Mouse (Mus musculus) thymus, postnatal 14 days (tissue): ENCODE results near the gene Mboat7.
A peak's percentile ranks its signal among the peaks of the same experiment; 100 is the strongest.
"Not testable (repeated sequence)": the region's sequence is repeated elsewhere in the genome, so short reads cannot be mapped to it uniquely, and the experiment has no call there.

Experiments
- DNase-seq: peaks from one replicate; pipeline ENCODE4 v3.0.0; 2021

Gene Mboat7

DNA sequence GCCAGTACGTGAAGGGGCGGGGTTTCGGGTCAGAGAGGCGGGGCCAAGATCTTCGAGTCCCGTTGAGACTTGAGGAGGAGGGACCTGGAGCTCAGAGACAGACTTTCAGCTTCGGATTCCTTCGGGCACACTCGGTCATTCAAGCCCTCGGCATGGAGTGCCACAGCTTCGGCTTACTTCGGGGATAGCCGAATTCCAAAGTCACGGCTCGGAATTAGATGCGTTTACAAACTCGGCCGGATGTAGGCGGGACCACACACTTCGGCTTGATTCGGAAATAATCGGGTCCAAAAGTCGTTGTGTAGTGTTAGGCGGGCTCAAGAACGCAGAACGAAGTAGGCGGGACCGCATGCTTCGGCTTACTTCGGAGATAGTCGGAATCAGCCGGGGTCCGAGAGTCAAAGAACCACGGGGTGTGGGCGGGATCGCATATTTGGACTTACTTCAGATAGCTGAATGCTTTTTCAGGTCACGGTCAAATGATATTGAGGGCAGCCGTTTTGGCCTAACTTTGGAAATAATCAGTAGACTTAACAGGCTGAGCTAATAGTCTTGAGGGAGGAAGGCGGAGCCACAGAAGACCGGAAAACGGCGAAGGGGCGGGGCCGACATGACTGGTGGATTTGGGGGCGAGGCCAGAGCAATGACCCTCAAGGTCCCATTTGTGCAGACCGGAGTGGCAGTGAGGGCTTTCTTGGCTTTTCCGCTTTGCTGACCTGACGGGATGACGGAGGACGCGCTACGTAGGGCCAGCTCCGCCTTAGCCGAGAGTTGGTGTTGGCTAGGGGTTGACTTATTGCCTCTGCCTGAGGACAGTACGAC lies at the start of gene Mboat7:
Gene Mboat7 (minus strand): TSS at position 537 of the 822 bp plus-strand sequence.
- peak; percentile 99 for DNase-seq

DNA sequence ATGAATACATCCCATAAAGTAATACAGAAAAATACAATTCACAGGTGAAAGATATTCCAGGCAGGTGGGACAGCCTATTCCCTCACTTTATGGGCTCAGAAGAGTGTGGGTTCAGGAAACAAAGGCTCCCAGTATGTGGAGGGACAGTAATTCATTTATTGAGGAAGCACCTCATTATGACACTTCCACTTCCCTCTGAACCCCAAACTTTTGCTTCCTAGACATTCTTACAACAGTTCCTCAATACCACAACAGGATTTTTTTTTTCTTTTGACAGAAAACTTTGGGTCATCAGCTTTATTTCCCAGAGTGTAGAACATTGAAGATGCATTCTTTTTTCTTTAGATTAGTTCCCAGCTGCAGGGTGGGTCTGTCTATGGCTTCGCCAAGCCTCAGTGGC lies 39.4 kb upstream of the Mboat7 start:
- not testable (repeated sequence) for DNase-seq

DNA sequence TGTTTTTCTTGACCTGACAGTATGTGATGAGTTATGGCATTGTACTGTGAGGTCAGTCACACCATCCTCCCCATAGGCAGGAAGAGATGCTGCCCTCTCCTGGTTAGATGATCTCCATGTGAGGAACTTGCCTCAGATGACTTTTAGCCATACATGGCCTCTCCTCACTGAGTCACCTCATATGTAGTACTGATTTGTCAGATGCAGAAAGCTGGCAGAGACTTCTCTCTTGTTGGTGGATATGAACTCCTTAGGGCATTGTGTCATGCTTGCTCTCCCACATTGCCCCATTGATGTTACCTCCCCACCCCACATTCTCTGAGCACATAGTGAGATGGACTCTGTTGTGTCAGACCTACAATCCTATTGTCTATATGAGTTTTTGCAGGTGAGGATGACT lies 32.1 kb upstream of the Mboat7 start:
- DNase-seq, result not testable (repeated sequence)

DNA sequence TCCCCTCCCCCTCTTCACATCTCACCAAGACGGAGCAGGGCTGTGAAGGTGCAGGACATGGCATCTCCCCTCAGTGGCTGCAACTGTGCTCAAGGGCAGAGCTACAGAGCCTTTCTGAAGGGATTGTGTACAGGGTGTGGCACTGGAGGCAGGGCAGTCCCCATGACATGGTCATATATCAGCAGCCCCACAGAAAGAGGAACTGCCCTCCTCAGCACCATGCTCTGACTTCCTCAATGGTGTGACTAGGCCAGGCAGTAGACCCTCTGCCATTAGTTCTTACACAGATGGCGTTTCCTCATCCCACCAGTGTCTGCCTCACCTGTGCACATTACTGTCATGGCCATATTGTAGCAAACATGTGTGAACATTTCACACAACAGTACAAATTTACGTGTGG lies 26.9 kb upstream of the Mboat7 start, which contains the start of gene Pirb:
Gene Pirb (minus strand): TSS at position 124 of the 400 bp plus-strand sequence.
- peak; percentile 0 for DNase-seq

- no peak for DNase-seq
Observed at GRCm38 (mm10) chr7:3715249-3715648, 21.9 kb upstream of the Mboat7 start.

GRCm38 (mm10) chr7:3712264-3712942 lies 19.1 kb upstream of the Mboat7 start:
- DNase-seq, result no peak

- DNase-seq, result no peak
Observed at GRCm38 (mm10) chr7:3709000-3709399, 15.7 kb upstream of the Mboat7 start.

DNA sequence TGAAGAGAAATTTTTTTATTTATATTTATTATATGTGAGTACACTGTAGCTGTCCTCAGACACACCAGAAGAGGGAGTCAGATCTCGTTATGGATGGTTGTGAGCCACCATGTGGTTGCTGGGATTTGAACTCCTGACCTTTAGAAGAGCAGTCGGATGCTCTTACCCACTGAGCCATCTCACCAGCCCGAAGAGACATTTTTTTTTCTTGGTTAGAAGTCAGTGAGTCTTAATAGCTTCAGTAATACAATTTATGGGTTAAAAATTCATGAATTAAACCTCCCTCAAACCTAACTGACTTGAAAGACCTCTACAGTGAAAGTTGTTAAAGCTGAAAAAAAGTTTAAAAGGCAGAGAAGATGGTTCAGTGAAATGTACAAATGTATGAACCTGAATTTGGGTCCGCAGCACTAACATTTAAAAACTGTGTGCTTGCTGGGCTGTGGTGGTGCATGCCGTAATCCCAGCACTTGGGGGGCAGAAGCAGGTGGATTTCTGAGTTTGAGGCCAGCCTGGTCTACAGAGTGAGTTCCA lies 15.2 kb upstream of the Mboat7 start:
- DNase-seq, result not testable (repeated sequence)

GRCm38 (mm10) chr7:3707568-3708413 lies 14.5 kb upstream of the Mboat7 start:
- no peak for DNase-seq

- no peak for DNase-seq
Observed at GRCm38 (mm10) chr7:3707027-3707426, 13.7 kb upstream of the Mboat7 start.

DNA sequence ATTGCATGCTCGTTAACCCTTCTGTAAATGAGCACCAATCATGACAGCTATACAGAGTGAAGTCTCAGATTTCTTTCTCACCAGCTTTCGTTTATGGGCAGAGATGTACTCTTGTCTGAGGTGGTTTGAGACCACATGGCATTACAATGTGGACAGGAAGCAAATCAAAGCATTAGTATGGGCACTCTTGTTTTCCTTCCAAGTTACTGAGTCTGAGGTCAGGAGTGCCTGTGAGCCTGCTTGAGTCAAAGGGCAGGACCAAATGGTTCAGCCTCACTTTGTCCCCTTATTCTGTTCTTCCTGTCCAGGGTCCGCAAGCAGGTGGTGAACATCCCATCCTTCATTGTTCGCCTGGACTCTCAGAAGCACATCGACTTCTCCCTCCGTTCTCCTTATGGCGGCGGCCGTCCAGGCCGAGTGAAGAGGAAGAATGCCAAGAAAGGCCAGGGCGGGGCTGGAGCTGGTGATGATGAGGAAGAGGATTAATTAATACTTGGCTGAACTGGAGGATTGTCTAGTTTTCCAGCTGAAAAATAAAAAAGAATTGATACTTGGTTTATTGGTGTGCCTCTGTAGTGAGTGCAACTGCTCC lies 13.1 kb upstream of the Mboat7 start:
- DNase-seq, result no peak

- DNase-seq, result no peak
Observed at GRCm38 (mm10) chr7:3705911-3706310, 12.6 kb upstream of the Mboat7 start.

- DNase-seq, result not testable (repeated sequence)
Observed at GRCm38 (mm10) chr7:3705461-3705860, 12.1 kb upstream of the Mboat7 start.

- DNase-seq, result no peak
Observed at GRCm38 (mm10) chr7:3704475-3704874, 11.2 kb upstream of the Mboat7 start.

- peak; percentile 96 for DNase-seq
Observed at GRCm38 (mm10) chr7:3703879-3704441, 10.6 kb upstream of the Mboat7 start, which contains the start of gene Rps9. Gene Rps9 (plus strand): TSS chr7:3703993.

DNA sequence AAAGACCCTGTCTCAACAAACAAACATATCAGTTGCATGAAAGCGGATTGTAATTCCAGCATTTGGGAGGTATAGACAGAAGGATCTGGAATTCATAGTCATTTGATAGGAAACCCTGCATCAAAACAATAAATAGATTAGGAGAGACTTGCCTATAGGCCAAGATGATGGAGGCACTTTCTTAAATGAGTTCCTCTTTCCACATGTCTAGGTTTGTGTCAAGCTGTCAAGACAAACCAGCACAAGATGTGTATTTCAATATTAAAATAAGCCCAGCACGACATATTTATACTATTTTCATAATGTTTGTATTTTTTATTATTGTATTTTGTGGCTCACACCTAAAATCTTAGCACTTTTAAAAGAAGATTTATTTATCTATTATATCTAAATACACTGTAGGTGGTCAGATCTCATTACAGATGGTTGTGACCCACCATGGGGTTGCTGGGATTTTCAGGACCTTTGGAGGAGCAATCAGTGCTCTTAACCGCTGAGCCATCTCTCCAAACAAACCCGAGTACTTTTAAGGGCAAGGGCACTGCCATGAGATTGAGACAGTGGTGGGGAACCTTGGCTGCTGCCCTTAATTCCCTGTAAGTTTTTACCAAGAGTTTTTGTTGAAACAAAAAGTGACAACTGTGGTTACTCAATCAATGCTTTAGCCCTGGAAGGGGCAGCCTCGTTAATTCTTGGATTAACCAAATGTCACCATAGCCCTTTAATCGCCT lies 10.0 kb upstream of the Mboat7 start:
- no peak for DNase-seq

DNA sequence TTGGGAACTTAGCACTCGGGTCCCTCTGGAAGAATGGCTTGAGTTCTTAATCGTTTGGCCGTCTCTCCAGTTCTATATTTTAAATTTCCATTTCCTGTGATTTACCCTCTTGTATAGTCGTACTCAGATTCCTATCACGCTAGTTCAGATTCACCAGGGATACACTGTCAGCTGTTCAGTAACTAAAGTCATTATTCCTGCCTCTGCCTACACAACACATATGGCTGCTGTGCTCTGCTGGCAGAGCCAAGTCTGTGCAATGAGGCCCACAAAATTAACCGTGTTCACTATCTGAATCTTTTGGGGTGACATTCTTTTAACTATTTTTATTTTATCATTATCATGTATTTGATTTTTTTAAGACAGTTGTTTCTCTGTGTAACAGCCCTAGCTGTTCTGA lies 5.1 kb upstream of the Mboat7 start:
- no peak for DNase-seq

GRCm38 (mm10) chr7:3694949-3695305 lies 1.6 kb upstream of the Mboat7 start:
- DNase-seq, result not testable (repeated sequence)

GRCm38 (mm10) chr7:3694076-3694948 lies 989 bp upstream of the Mboat7 start:
- peak; percentile 71 for DNase-seq

DNA sequence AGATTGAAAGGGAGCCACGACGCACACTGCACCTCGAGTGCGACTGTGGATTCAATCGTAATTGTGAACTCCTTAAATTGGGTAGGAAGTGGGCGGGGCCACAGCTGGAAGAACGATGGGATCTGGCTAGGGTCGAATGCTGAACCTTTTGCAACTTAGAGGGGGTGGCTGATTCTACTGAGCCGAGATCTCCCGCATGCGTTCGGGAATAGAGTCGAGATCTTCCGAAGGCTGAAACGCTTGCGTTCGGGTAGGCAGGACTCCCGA lies 419 bp upstream of the Mboat7 start:
- DNase-seq, result no peak
